Mouse (Mus musculus) hindbrain, embryonic 16.5 days (tissue): ENCODE measurements around the gene Lrrc8d. TPM values are rescaled to one million over a fixed set of nuclear protein-coding genes. Genes with fewer than 3 reads are reported as not detected.

Experiments used
- ATAC-seq: fragments of 200-750 bp; cut with Nextera tagmentation; 2 replicates; pipeline ENCODE4 v1.8.0; 2017; ENCODE audit warnings: moderate TSS enrichment, moderate library complexity
- H3K27ac ChIP-seq: fragments of 300-500 bp; sonication (generic); 2 replicates; pipeline ENCODE4 v1.5.1; 2014; ENCODE audit warnings: low read depth, mild to moderate bottlenecking, control low read depth, low read length, moderate library complexity
- H3K27me3 ChIP-seq: fragments of 300-500 bp; sonication (generic); replicated peaks from 2 replicates; pipeline ENCODE4 v1.6.1; 2014; ENCODE audit warnings: low read length; ENCODE audit not compliant: control insufficient read depth, insufficient read depth
- H3K36me3 ChIP-seq: fragments of 300-500 bp; sonication (generic); 2 replicates; pipeline ENCODE4 v1.6.1; 2014; ENCODE audit warnings: mild to moderate bottlenecking, low read length, moderate library complexity, mixed read lengths; ENCODE audit not compliant: control insufficient read depth, insufficient read depth
- H3K4me1 ChIP-seq: fragments of 300-500 bp; sonication (generic); 2 replicates; pipeline ENCODE4 v1.6.1; 2014; ENCODE audit warnings: low read depth, low read length; ENCODE audit not compliant: control insufficient read depth, insufficient read depth
- H3K4me2 ChIP-seq: fragments of 300-500 bp; sonication (generic); 2 replicates; pipeline ENCODE4 v1.6.1; 2014; ENCODE audit warnings: mild to moderate bottlenecking, low read length, control low read depth, moderate library complexity
- H3K4me3 ChIP-seq: fragments of 300-500 bp; sonication (generic); 2 replicates; pipeline ENCODE4 v1.5.1; 2014; ENCODE audit warnings: mild to moderate bottlenecking, low read length, control low read depth, moderate library complexity
- H3K9ac ChIP-seq: fragments of 300-500 bp; sonication (generic); 2 replicates; pipeline ENCODE4 v1.6.1; 2014; ENCODE audit warnings: low read depth, mild to moderate bottlenecking, control low read depth, low read length, moderate library complexity
- H3K9me3 ChIP-seq: fragments of 300-500 bp; sonication (generic); 2 replicates; pipeline ENCODE4 v1.6.1; 2014; ENCODE audit warnings: mild to moderate bottlenecking, low read length, moderate library complexity; ENCODE audit not compliant: control insufficient read depth
- WGBS: fragments of 180-500 bp; shearing (Covaris S2); extraction: QIAGEN DNeasy Blood & Tissue Kit; methylation state at CpG from one replicate; pipeline ENCODE4 v1.1.7; 2014; 5-methylcytosine and 5-hydroxymethylcytosine counted together
- polyA plus RNA-seq: library from polyadenylated mRNA; unstranded; fragments of >200 nt; fragmentation: Nextera tagmentation; extraction: Ambion mirVana; gene quantifications from 2 replicates; pipeline ENCODE4 v1.2.1, GENCODE M21; 2015

Gene Lrrc8d
- polyA plus RNA-seq, 1 experiment from 2014 or later = 19.1 TPM

DNA sequence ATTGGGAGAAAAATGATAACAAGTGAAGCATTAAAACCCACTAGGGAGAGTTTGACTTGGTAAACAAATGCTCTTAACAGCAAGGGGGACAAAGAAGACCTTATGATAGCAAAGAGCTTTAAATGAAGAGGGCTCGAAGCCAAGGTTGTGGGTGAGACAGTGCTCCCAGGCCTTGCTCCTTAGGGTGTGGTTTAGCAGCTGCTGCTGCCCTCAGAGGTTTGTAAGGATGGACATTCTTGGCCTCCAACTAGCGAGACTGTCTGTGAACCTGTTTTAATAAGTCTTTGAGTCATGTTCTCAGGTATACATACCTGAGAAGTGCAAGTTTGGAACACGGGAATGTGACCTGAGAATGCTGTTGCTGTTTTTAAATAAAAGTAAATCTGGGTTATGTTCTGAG lies 174.0 kb downstream of the Lrrc8d start:
- Histone ChIP-seq H3K27ac (no peak overlapping the region), H3K4me1 (peaks cover 15% of the 10 kb centered on the region), H3K4me2 (no peak overlapping the region), H3K9ac (no peak overlapping the region), H3K4me3 (no peak overlapping the region), H3K9me3 (no peaks in the 10 kb centered on the region), H3K36me3 (no peaks in the 10 kb centered on the region), H3K27me3 (no peaks in the 10 kb centered on the region)
- WGBS = 74% methylated on average over 3 of the region's 3 CpGs
- no peak for ATAC-seq

GRCm38 (mm10) chr5:105874476-105874875 lies 174.7 kb downstream of the Lrrc8d start:
- WGBS = 96% methylated on average over 11 of the region's 11 CpGs
- no peak overlapping the region for H3K9ac ChIP-seq
- peaks cover 18% of the 10 kb centered on the region for H3K4me1 ChIP-seq
- no peaks in the 10 kb centered on the region for H3K9me3 ChIP-seq
- no peak overlapping the region for H3K4me2 ChIP-seq
- no peaks in the 10 kb centered on the region for H3K27me3 ChIP-seq
- ATAC-seq = no peak
- H3K27ac ChIP-seq = no peak overlapping the region
- no peaks in the 10 kb centered on the region for H3K36me3 ChIP-seq
- H3K4me3 ChIP-seq = no peak overlapping the region

- Histone ChIP-seq H3K4me1 (peaks cover 23% of the 10 kb centered on the region), H3K27ac (peak within 1 kb of the TSS; percentile 91), H3K4me3 (peak within 1 kb of the TSS; percentile 72), H3K9me3 (no peaks in the 10 kb centered on the region), H3K36me3 (no peaks in the 10 kb centered on the region; the same call in 1 of the 2 replicates), H3K9ac (peak within 1 kb of the TSS; percentile 99), H3K27me3 (no peaks in the 10 kb centered on the region), H3K4me2 (peak within 1 kb of the TSS; percentile 77)
- WGBS = 3% methylated on average over 34 of the region's 83 CpGs
- peak; percentile 95 for ATAC-seq
These were observed 176.5 kb downstream of the Lrrc8d start, which contains the start of gene Zfp326 for GRCm38 (mm10) chr5:105876068-105876924. Zfp326 (plus strand) TSS chr5:105876565.

GRCm38 (mm10) chr5:105876925-105877774 lies 177.4 kb downstream of the Lrrc8d start:
- no peaks in the 10 kb centered on the region for H3K9me3 ChIP-seq
- no peaks in the 10 kb centered on the region for H3K27me3 ChIP-seq
- under 1% methylated on average over 34 of the region's 46 CpGs for WGBS
- ATAC-seq = peak; percentile 0; the same call in 1 of the 2 replicates
- H3K4me2 ChIP-seq = peak overlapping the region; percentile 77
- H3K4me1 ChIP-seq = peaks cover 23% of the 10 kb centered on the region
- peak overlapping the region; percentile 72 for H3K4me3 ChIP-seq
- H3K27ac ChIP-seq = peak overlapping the region; percentile 91
- no peaks in the 10 kb centered on the region; the same call in 1 of the 2 replicates for H3K36me3 ChIP-seq
- H3K9ac ChIP-seq = peak overlapping the region; percentile 99

Other genes starting within 250 kb of the Lrrc8d start
- 14.1 and 15.1 TPM in 2 replicates for gene Lrrc8c, start 180.6 kb upstream of the Lrrc8d start, polyA plus RNA-seq
- 35.5 and 39.7 TPM in 2 replicates for gene Zfp326, start 176.6 kb downstream of the Lrrc8d start, polyA plus RNA-seq